Mouse (Mus musculus) testis, postnatal 10 days (tissue): Measurements from ENCODE around the gene Adgrd1.
A peak's percentile ranks its signal among the peaks of the same experiment; 100 is the strongest.

Source experiments
- DNase-seq: peaks from one replicate; pipeline ENCODE4 v3.0.0; 2021; ENCODE audit warnings: low spot score

The Adgrd1 gene

GRCm38 (mm10) chr5:129161372-129162051 is 65.0 kb downstream of the Adgrd1 start:
- DNase-seq, result peak; percentile 52

DNA sequence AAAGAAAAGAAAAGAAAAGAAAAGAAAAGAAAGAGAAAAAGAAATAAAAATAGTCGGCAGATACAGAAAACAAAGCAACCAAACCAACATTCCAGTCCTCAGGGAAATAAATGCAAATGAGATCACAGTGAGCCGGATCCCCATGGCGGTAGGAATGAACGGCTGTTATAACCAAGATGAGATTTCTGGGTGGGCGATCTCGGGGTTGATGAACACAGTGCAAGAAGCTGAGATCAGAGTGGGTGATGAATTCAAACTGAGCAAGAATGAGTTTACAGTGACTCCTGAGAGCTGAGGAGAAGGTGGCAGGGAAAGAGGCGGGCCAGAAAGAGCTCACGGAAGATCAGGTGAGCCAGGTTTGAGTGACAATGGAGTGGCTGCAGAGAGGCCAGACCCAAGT is 66.9 kb downstream of the Adgrd1 start:
- DNase-seq, result no peak

DNA sequence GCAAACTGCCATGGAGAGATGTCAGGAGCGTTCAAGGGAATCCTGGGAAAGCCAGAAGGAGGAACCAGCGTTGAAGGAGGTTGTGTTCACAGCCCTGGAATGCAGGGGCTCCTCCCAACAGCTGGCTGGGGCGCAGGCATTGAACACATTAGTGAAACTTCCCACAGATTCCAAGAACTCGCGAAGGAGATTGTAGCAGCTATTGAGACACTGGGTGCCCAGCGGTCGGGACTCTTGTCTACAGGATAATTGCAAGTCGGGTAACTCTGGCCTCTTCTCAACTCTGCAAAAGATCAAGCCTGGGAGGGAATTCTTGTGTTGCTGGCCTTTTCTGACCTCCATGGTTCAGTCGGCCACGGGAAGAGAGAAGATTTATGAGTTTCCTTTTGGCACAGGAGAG is 67.5 kb downstream of the Adgrd1 start:
- no peak for DNase-seq

GRCm38 (mm10) chr5:129164911-129165584 is 68.5 kb downstream of the Adgrd1 start:
- no peak for DNase-seq

GRCm38 (mm10) chr5:129165595-129165994 is 69.0 kb downstream of the Adgrd1 start:
- DNase-seq, result no peak

DNA sequence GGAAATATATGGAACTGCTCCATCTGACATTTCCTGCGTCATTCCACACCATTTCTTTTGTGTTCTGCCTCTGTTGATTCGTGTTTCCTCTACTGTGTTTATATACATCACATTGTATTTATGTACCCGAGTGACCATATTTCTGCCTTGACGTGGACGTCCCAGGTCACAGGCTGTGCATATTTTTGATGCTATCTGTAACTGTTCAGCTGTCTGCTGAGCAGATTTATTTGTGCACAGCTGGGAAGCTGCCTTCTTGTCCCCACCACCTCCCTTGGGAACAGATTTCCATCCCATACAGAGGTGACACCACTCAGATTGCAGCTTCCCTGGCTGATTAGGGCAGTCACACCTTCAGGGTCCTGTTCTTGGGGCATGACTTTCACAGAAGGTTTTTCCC is 72.5 kb downstream of the Adgrd1 start:
- DNase-seq, result no peak

DNA sequence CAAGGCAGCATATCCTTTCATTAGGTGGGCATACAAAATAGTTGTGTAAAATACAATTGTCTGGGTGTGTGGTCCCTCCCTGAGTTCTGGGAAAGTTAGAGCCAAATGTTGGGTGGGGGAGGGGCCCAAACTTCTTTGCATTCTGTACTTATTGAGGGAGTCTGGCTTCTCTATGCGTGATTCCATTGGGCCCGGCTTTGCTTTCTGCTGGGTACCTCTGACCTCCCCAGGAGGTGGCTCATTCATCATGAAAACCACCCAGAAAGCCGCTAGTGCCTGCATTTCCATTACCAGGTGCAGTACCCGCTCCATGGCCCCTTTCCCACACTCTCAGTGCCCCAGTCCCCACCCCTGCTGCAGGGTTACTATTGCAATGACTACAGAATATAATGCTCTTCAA is 73.0 kb downstream of the Adgrd1 start:
- no peak for DNase-seq

GRCm38 (mm10) chr5:129172533-129172932 is 76.0 kb downstream of the Adgrd1 start:
- DNase-seq, result no peak

DNA sequence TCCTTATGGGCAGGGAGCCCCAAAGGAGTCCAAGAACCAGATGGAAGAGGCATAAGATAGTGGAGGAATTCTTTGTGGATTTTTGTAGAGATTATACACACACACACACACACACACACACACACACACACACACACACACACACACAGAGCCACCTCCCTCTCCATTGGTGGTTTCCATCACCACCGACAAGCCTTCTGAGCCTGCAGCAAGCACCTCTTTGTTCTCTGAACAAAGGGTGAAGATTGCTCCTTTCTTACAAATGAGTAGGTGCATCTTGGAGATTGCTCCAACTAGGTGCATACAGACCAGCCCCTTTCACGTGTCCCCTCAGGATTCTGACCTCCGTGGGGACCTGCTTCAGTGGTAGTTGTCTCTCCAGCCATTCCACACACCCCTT is 79.4 kb downstream of the Adgrd1 start:
- no peak for DNase-seq

- DNase-seq, result peak; percentile 95
Measured at GRCm38 (mm10) chr5:129177697-129178511, 81.4 kb downstream of the Adgrd1 start.

DNA sequence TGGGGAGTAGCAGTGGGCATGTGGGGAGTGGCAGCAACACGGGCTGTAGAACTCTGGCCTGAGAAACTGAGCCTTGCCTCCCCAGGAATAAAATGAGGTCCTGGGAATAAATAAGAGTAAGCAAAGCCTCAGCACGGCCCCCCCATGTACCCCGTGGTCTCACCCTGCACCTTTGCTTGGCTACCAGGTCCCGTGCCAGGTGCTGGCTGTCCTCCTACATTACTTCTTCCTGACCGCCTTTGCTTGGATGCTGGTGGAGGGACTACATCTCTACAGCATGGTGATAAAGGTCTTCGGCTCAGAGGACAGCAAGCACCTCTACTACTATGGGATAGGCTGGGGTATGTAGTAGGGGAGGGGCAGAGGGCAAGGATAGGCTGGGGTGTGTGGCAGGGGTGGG is 82.8 kb downstream of the Adgrd1 start:
- no peak for DNase-seq

DNA sequence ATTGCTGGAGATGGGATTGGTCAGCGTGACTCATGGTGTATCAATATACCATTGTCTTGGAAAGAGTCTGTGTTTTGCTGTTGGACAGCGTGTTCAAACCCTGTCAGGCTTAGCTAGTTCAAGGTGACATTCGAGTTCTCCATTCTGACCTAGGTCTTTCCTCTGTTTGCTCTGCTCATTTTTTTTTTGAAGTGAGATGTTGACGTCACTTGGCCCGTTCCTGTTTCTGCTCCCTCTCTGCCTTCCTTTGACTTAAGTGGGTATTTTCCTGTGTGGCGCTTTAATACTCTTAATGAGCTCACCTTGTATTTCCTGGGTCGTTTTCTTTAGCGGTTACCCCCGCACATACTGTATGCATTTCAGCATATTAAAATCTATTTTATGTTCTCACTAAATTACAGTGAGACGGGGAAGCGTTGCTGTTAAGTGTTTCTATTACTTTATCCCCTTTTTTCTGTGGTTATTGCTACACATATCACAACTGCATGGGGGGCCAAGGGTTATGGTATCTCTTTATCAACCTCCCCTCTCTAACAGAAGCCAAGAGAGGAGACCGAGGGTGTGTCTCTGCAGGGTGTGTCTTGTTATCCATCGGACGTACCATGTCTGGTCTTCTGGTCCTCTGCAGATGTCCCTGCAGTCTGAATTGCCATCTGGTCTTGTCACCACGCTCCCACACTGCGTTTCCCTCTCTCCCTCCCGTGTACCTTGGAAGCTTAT is 83.6 kb downstream of the Adgrd1 start:
- no peak for DNase-seq

GRCm38 (mm10) chr5:129180715-129181228 is 84.2 kb downstream of the Adgrd1 start:
- DNase-seq, result no peak

DNA sequence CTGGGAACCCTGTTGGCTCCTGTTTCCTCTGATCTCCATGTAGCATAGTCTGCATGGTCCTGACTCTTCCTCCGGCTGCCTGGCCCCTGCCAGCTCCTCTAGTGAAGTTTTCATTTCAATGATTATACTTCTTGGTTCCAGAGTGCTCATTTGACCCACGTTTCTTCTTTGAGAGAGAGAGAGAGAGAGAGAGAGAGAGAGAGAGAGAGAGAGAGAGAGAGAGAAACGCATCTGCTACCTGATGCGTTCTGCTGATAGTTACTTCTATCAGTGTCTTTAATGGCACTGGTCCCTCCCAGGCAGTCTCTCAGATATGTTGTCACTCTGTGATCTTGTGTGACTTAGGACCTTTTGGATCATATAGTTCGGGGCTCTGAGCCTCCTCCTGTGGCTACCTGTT is 84.9 kb downstream of the Adgrd1 start:
- no peak for DNase-seq

GRCm38 (mm10) chr5:129182554-129182953 is 86.0 kb downstream of the Adgrd1 start:
- no peak for DNase-seq

DNA sequence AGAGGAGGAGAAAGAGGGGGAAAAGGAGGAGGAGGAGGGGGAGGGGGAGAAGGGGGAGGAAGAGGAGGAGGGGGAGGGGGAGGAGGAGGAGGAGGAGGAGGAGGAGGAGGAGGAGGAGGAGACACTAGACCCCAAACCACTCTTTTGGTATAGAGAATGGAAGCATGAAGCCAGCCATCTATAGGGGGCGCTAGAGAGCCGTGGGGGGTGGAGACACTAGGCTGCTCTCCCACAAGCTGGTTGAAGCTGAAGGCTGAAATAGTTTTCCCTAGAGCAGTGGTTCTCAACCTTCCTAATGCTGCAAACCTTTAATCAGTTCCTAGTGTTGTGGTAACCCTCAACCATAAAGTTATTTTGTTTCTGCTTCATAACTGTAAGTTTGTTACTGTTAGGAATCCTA is 89.7 kb downstream of the Adgrd1 start:
- peak; percentile 80 for DNase-seq

- DNase-seq, result no peak
Measured at GRCm38 (mm10) chr5:129186926-129187325, 90.4 kb downstream of the Adgrd1 start.

DNA sequence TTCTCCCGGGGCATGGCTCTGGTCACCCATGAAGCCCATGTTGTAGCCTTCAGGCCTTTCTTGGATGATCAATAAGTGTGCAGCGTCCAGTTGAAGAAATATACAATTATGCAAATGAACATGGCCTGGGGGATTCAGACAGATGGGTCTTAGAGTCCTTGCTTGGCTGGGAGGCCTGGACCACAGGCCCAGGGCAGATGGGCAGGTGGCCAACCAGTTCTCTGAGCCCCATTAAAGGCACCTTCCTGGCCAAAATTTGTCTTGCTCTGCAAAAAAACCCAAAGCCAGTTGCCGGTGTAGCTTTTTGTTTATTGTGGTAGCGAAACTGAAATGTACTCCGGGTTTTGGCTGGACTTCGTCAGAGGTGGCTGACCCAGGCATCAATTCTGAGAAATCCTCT is 92.5 kb downstream of the Adgrd1 start:
- peak; percentile 56 for DNase-seq

DNA sequence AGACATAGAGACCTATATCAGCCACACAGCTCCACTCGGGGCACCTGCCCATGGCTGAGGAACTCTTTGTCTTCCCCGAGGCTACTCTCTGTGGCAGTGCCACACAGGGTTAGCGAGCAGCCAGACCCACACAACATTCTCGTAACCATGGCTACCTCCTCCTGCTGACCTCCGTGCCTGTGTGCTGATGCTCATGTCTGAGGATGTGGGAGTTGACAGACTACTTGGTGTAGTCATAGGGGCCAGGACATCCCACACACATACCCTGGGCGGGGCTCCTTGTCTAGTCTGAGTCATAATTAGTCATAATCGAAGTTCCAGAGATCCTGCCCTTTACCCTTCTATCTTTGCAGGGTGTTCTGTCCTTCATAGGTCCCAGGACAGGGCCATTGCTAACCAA is 93.5 kb downstream of the Adgrd1 start:
- DNase-seq, result no peak

DNA sequence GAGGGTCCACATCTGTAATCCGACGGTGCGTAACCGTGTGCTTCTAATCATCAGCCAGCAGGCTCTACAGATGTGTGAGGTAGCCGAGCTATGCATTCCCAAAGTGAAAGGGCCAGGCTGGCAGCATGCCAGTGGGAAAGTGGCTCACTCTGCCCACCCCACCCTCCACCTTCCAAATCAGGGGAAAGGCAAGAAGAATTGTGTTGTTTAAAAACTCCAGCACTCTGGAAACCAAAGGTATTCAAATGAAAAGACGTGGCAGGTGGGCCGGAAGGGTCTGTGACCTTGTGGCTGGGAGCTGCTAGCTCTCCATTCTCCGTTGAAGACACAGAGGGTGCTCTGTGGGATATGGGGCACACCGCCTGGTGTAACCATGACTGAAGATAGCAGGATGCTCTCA is 100.0 kb downstream of the Adgrd1 start:
- no peak for DNase-seq

GRCm38 (mm10) chr5:129196971-129197519 is 100.5 kb downstream of the Adgrd1 start:
- no peak for DNase-seq

GRCm38 (mm10) chr5:129200132-129200531 is 103.6 kb downstream of the Adgrd1 start:
- no peak for DNase-seq
